ENCODE assay signal across 9 mouse cellular contexts in the genomic region with DNA sequence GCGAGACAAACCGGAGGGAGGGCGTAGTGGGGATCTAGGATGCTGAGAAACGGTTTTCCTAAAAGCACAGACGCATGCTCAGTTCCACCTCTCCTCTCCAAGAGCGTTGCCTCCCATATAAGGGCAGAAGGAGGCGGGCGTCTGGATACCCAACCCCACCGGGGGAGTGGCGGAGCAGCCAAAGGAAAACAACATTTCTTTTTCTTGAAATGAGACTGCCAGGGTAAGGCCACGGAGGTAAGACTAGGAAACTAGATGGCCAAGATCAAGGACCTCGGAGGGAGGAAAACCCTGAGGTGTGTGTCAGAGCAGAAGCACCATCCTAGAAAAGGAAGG. TPM values are rescaled to one million over a fixed set of nuclear protein-coding genes. Genes with fewer than 3 reads are reported as not detected.
DNase-seq lines count a peak whose midpoint lies in the region; ATAC-seq and TF ChIP-seq lines count a peak whose summit lies in the region.
"Had no signal": no experiment of that assay in that cellular context is flagged by ENCODE, and none has a peak within 500 bp of the region (broad histone marks: within the 10 kb centered on the region; RNA-seq: fewer than 3 reads in every experiment).

No protein-coding gene starts in this region.

- peak overlapping the region; percentile 17 for H3K9ac ChIP-seq in heart, embryonic 11.5 days (ENCODE audit: low read depth, low read length)
- peak overlapping the region; percentile 34; the same call in 1 of the 2 replicates for H3K9ac ChIP-seq in kidney, embryonic 14.5 days (ENCODE audit: low read depth, low read length)
- H3K9ac ChIP-seq in limb, embryonic 13.5 days, result peak overlapping the region; percentile 55
- peak overlapping the region; percentile 38 for H3K9ac ChIP-seq in midbrain, embryonic 14.5 days (replicated peaks; ENCODE audit: low read length)

- no peak overlapping the region for H3K27ac ChIP-seq in embryonic fibroblast, embryonic 13.5 days (ENCODE audit: insufficient read depth, low read length)
- H3K27ac ChIP-seq in heart, embryonic 11.5 days (ENCODE audit: low read depth, low read length), result no peak overlapping the region
- no peak overlapping the region for H3K27ac ChIP-seq in kidney, embryonic 14.5 days (ENCODE audit: low read depth, low read length)
- no peak overlapping the region for H3K27ac ChIP-seq in limb, embryonic 13.5 days
- H3K27ac ChIP-seq in midbrain, embryonic 14.5 days (replicated peaks; ENCODE audit: low read depth, low read length), result peak overlapping the region; percentile 71

- 0 out of 2 replicates have a peak, but pooled peaks have one; percentile 15 for ATAC-seq in heart, embryonic 11.5 days (replicated peaks; ENCODE audit: insufficient number of reproducible peaks, low FRiP score, low TSS enrichment)
- peak; percentile 63 for ATAC-seq in kidney, embryonic 14.5 days (ENCODE audit: low FRiP score, low TSS enrichment)
- peak; percentile 75; the same call in 1 of the 2 replicates for ATAC-seq in limb, embryonic 13.5 days (ENCODE audit: low FRiP score, low read depth)
- ATAC-seq in midbrain, embryonic 14.5 days (ENCODE audit: low FRiP score, low TSS enrichment), result peak; percentile 72

- H3K27me3 ChIP-seq in heart, embryonic 11.5 days (ENCODE audit: control insufficient read depth, insufficient read depth, low read length), result peaks cover 6% of the 10 kb centered on the region; the same call in 1 of the 2 replicates
- no peaks in the 10 kb centered on the region; the same call in 1 of the 2 replicates for H3K27me3 ChIP-seq in kidney, embryonic 14.5 days (ENCODE audit: control insufficient read depth, insufficient read depth, low read length)
- H3K27me3 ChIP-seq in limb, embryonic 13.5 days, result peaks cover 16% of the 10 kb centered on the region
- no peaks in the 10 kb centered on the region; the same call in 1 of the 2 replicates for H3K27me3 ChIP-seq in midbrain, embryonic 14.5 days (ENCODE audit: control insufficient read depth, insufficient read depth, low read length)

- H3K36me3 ChIP-seq in heart, embryonic 11.5 days (ENCODE audit: control insufficient read depth, insufficient read depth, low read length), result no peaks in the 10 kb centered on the region
- H3K36me3 ChIP-seq in kidney, embryonic 14.5 days (ENCODE audit: control insufficient read depth, insufficient read depth, low read length), result no peaks in the 10 kb centered on the region
- H3K36me3 ChIP-seq in limb, embryonic 13.5 days, result peaks cover 27% of the 10 kb centered on the region
- peaks cover 26% of the 10 kb centered on the region for H3K36me3 ChIP-seq in midbrain, embryonic 14.5 days (ENCODE audit: control insufficient read depth, insufficient read depth, low read length)
- H3K36me3 ChIP-seq: G1E had no signal

- H3K4me1 ChIP-seq in embryonic fibroblast, embryonic 13.5 days (ENCODE audit: control insufficient read depth, insufficient read depth, low read length), result no peaks in the 10 kb centered on the region
- H3K4me1 ChIP-seq in heart, embryonic 11.5 days (ENCODE audit: control insufficient read depth, insufficient read depth, low read length), result peaks cover 8% of the 10 kb centered on the region
- peaks cover 12% of the 10 kb centered on the region; the same call in 1 of the 2 replicates for H3K4me1 ChIP-seq in kidney, embryonic 14.5 days (ENCODE audit: control insufficient read depth, insufficient read depth, low read length)
- H3K4me1 ChIP-seq in limb, embryonic 13.5 days, result peaks cover 45% of the 10 kb centered on the region
- H3K4me1 ChIP-seq in midbrain, embryonic 14.5 days (ENCODE audit: control insufficient read depth, insufficient read depth, low read length), result peaks cover 29% of the 10 kb centered on the region

- WGBS in heart, embryonic 11.5 days (ENCODE audit: insufficient replicate concordance), result under 1% methylated on average over 12 of the region's 12 CpGs
- WGBS in kidney, embryonic 14.5 days, result under 1% methylated on average over 12 of the region's 12 CpGs
- WGBS in limb, embryonic 13.5 days, result 4% methylated on average over 12 of the region's 12 CpGs
- 1% methylated on average over 12 of the region's 12 CpGs for WGBS in midbrain, embryonic 14.5 days

- DNase-seq in A20 (ENCODE audit: low read depth, low spot score), result peak; percentile 19
- DNase-seq in brain, adult 2 months (ENCODE audit: low read depth, low spot score), result peak; percentile 98
- DNase-seq in midbrain, embryonic 14.5 days, result peak; percentile 90
- peak; percentile 95 for DNase-seq in telencephalon, adult 2 months (ENCODE audit: low read depth, low spot score)

- H3K9me3 ChIP-seq in heart, embryonic 11.5 days (replicated peaks; ENCODE audit: control insufficient read depth, low read length), result no peaks in the 10 kb centered on the region
- H3K9me3 ChIP-seq in kidney, embryonic 14.5 days (ENCODE audit: control insufficient read depth, low read length), result no peaks in the 10 kb centered on the region
- H3K9me3 ChIP-seq in limb, embryonic 13.5 days, result no peaks in the 10 kb centered on the region
- H3K9me3 ChIP-seq in midbrain, embryonic 14.5 days (ENCODE audit: control insufficient read depth, low read length), result no peaks in the 10 kb centered on the region
- H3K9me3 ChIP-seq: G1E had no signal

- peak overlapping the region; percentile 35 for H3K4me3 ChIP-seq in embryonic fibroblast, embryonic 13.5 days (ENCODE audit: insufficient read depth, low read length)
- H3K4me3 ChIP-seq in heart, embryonic 11.5 days (ENCODE audit: low read depth, low read length), result peak overlapping the region; percentile 24
- peak overlapping the region; percentile 22 for H3K4me3 ChIP-seq in kidney, embryonic 14.5 days (ENCODE audit: low read length)
- peak overlapping the region; percentile 63 for H3K4me3 ChIP-seq in limb, embryonic 13.5 days
- peak overlapping the region; percentile 65 for H3K4me3 ChIP-seq in midbrain, embryonic 14.5 days (replicated peaks; ENCODE audit: low read depth, low read length)

- peak overlapping the region; percentile 99 for H3K4me2 ChIP-seq in heart, embryonic 11.5 days
- H3K4me2 ChIP-seq in kidney, embryonic 14.5 days (replicated peaks; ENCODE audit: low read depth, low read length), result peak overlapping the region; percentile 93
- H3K4me2 ChIP-seq in limb, embryonic 13.5 days (replicated peaks), result peak overlapping the region; percentile 99
- peak overlapping the region; percentile 87 for H3K4me2 ChIP-seq in midbrain, embryonic 14.5 days (ENCODE audit: low read length)

- TF ChIP-seq CTCF in embryonic fibroblast, embryonic 13.5 days (IDR thresholded peaks at IDR 0.05; ENCODE audit: borderline replicate concordance, insufficient read depth, low read length), result no peak

- peak; percentile 86 for TF ChIP-seq POLR2A in embryonic fibroblast, embryonic 13.5 days (IDR thresholded peaks at IDR 0.05; ENCODE audit: low read depth, low read length)

RNA-seq across cellular contexts. Expression of gene Dlat, which starts 38.1 kb away (rescaled TPM):
- polyA plus RNA-seq in embryonic fibroblast, embryonic 13.5 days (2011; ENCODE audit: insufficient read length, low read depth, missing spikeins), result 46.2 and 50.0 TPM in 2 replicates
- 122 and 144 TPM in 2 replicates for polyA plus RNA-seq in heart, embryonic 11.5 days (2014; fragmentation: Nextera tagmentation; extraction: Ambion mirVana)
- polyA plus RNA-seq in kidney, embryonic 14.5 days (2014; fragmentation: Nextera tagmentation; extraction: Ambion mirVana), result 48.1 and 60.9 TPM in 2 replicates
- polyA plus RNA-seq in limb, embryonic 13.5 days (2015; fragmentation: Nextera tagmentation; extraction: Ambion mirVana), result 41.4 and 45.4 TPM in 2 replicates
- polyA plus RNA-seq in midbrain, embryonic 14.5 days (2014; fragmentation: Nextera tagmentation; extraction: Ambion mirVana), result 48.6 and 54.9 TPM in 2 replicates

RNA-seq across cellular contexts. Expression of gene Dixdc1, which starts 41.6 kb away (rescaled TPM):
- 10.9 and 11.1 TPM in 2 replicates for polyA plus RNA-seq in embryonic fibroblast, embryonic 13.5 days (2011; ENCODE audit: insufficient read length, low read depth, missing spikeins)
- polyA plus RNA-seq in heart, embryonic 11.5 days (2014; fragmentation: Nextera tagmentation; extraction: Ambion mirVana), result 7.3 and 7.5 TPM in 2 replicates
- polyA plus RNA-seq in kidney, embryonic 14.5 days (2014; fragmentation: Nextera tagmentation; extraction: Ambion mirVana), result 5.7 and 10.3 TPM in 2 replicates
- 18.6 and 23.6 TPM in 2 replicates for polyA plus RNA-seq in limb, embryonic 13.5 days (2015; fragmentation: Nextera tagmentation; extraction: Ambion mirVana)
- 31.5 and 35.1 TPM in 2 replicates for polyA plus RNA-seq in midbrain, embryonic 14.5 days (2014; fragmentation: Nextera tagmentation; extraction: Ambion mirVana)
- polyA plus RNA-seq: G1E had no signal

RNA-seq across cellular contexts. Expression of gene 2310030G06Rik, which starts 48.7 kb away (rescaled TPM):
- polyA plus RNA-seq in embryonic fibroblast, embryonic 13.5 days (2011; ENCODE audit: insufficient read length, low read depth, missing spikeins), result 1.8 and 3.3 TPM in 2 replicates
- 7.7 and 9.4 TPM in 2 replicates for polyA plus RNA-seq in heart, embryonic 11.5 days (2014; fragmentation: Nextera tagmentation; extraction: Ambion mirVana)
- 8.7 and 9.3 TPM in 2 replicates for polyA plus RNA-seq in kidney, embryonic 14.5 days (2014; fragmentation: Nextera tagmentation; extraction: Ambion mirVana)
- polyA plus RNA-seq in limb, embryonic 13.5 days (2015; fragmentation: Nextera tagmentation; extraction: Ambion mirVana), result 3.8 and 4.7 TPM in 2 replicates
- polyA plus RNA-seq in midbrain, embryonic 14.5 days (2014; fragmentation: Nextera tagmentation; extraction: Ambion mirVana), result 0.89 and 1.1 TPM in 2 replicates
- polyA plus RNA-seq: G1E had no signal

RNA-seq across cellular contexts. Expression of gene Cryab, which starts 53.5 kb away (rescaled TPM):
- 155 and 186 TPM in 2 replicates for polyA plus RNA-seq in embryonic fibroblast, embryonic 13.5 days (2011; ENCODE audit: insufficient read length, low read depth, missing spikeins)
- 841 and 878 TPM in 2 replicates for polyA plus RNA-seq in heart, embryonic 11.5 days (2014; fragmentation: Nextera tagmentation; extraction: Ambion mirVana)
- 15.7 and 20.6 TPM in 2 replicates for polyA plus RNA-seq in kidney, embryonic 14.5 days (2014; fragmentation: Nextera tagmentation; extraction: Ambion mirVana)
- polyA plus RNA-seq in limb, embryonic 13.5 days (2015; fragmentation: Nextera tagmentation; extraction: Ambion mirVana), result 71.2 and 74.0 TPM in 2 replicates
- polyA plus RNA-seq in midbrain, embryonic 14.5 days (2014; fragmentation: Nextera tagmentation; extraction: Ambion mirVana), result 2.5 and 3.7 TPM in 2 replicates
- polyA plus RNA-seq: G1E had no signal

RNA-seq across cellular contexts. Expression of gene Hspb2, which starts 54.5 kb away (rescaled TPM):
- 1.6 and 3.8 TPM in 2 replicates for polyA plus RNA-seq in embryonic fibroblast, embryonic 13.5 days (2011; ENCODE audit: insufficient read length, low read depth, missing spikeins)
- 319 and 338 TPM in 2 replicates for polyA plus RNA-seq in heart, embryonic 11.5 days (2014; fragmentation: Nextera tagmentation; extraction: Ambion mirVana)
- 0.72 and 1.0 TPM in 2 replicates for polyA plus RNA-seq in kidney, embryonic 14.5 days (2014; fragmentation: Nextera tagmentation; extraction: Ambion mirVana)
- polyA plus RNA-seq in limb, embryonic 13.5 days (2015; fragmentation: Nextera tagmentation; extraction: Ambion mirVana), result 37.8 and 39.3 TPM in 2 replicates
- polyA plus RNA-seq in midbrain, embryonic 14.5 days (2014; fragmentation: Nextera tagmentation; extraction: Ambion mirVana), result 1.5 TPM in 1 of 2 replicates, not detected in the other
- polyA plus RNA-seq: G1E had no signal

Comparison
In these comparisons a context has a peak if more than half of its experiments do, and no peak if none do; other contexts are left out.
1. DNase-seq: peak in every context shown above with its lines; median percentile 98 in brain, adult 2 months; 95 in telencephalon, adult 2 months; 90 in midbrain, embryonic 14.5 days; 19 in A20.
2. ATAC-seq: peak in every context shown above with its lines; median percentile 75 in limb, embryonic 13.5 days; 72 in midbrain, embryonic 14.5 days; 63 in kidney, embryonic 14.5 days; 15 in heart, embryonic 11.5 days.